Mouse (Mus musculus) heart, embryonic 13.5 days (tissue): ENCODE measurements around the gene Cfb. TPM values are rescaled to one million over a fixed set of nuclear protein-coding genes. Genes with fewer than 3 reads are reported as not detected.
"Not testable (repeated sequence)": the region's sequence is repeated elsewhere in the genome, so short reads cannot be mapped to it uniquely, and the experiment has no call there.

ENCODE experiments used
- ATAC-seq: fragments of 200-750 bp; cut with Nextera tagmentation; 2 replicates; pipeline ENCODE4 v1.8.0; 2017; ENCODE audit warnings: moderate TSS enrichment; ENCODE audit not compliant: insufficient number of reproducible peaks, low FRiP score, low TSS enrichment; ENCODE audit errors: extremely low read depth
- H3K27ac ChIP-seq: fragments of 300-500 bp; sonication (generic); replicated peaks from 2 replicates; pipeline ENCODE4 v1.5.1; 2015; ENCODE audit warnings: moderate library complexity, mild to moderate bottlenecking, inconsistent platforms
- H3K27me3 ChIP-seq: fragments of 300-500 bp; sonication (generic); replicated peaks from 2 replicates; pipeline ENCODE4 v1.6.1; 2015; ENCODE audit warnings: mild to moderate bottlenecking, inconsistent platforms
- H3K36me3 ChIP-seq: fragments of 300-500 bp; sonication (generic); 2 replicates; pipeline ENCODE4 v1.6.1; 2015; ENCODE audit warnings: mild to moderate bottlenecking, inconsistent platforms
- H3K4me1 ChIP-seq: fragments of 300-500 bp; sonication (generic); 2 replicates; pipeline ENCODE4 v1.6.1; 2015; ENCODE audit warnings: inconsistent platforms
- H3K4me2 ChIP-seq: fragments of 300-500 bp; sonication (generic); 2 replicates; pipeline ENCODE4 v1.6.1; 2015; ENCODE audit warnings: inconsistent platforms, mild to moderate bottlenecking, moderate library complexity
- H3K4me3 ChIP-seq: fragments of 300-500 bp; sonication (generic); 2 replicates; pipeline ENCODE4 v1.5.1; 2015; ENCODE audit warnings: moderate library complexity, mild to moderate bottlenecking, inconsistent platforms
- H3K9ac ChIP-seq: fragments of 300-500 bp; sonication (generic); 2 replicates; pipeline ENCODE4 v1.6.1; 2015; ENCODE audit warnings: inconsistent platforms, mild to moderate bottlenecking, moderate library complexity
- H3K9me3 ChIP-seq: fragments of 300-500 bp; sonication (generic); 2 replicates; pipeline ENCODE4 v1.6.1; 2016; ENCODE audit warnings: inconsistent platforms
- WGBS: fragments of 180-500 bp; shearing (Covaris S2); methylation state at CpG from one replicate; pipeline ENCODE4 v1.1.7; 2015; ENCODE audit warnings: mixed read lengths; 5-methylcytosine and 5-hydroxymethylcytosine counted together
- microRNA-seq: library from miRNA; unstranded; fragments of <30 nt; microRNA quantifications from one replicate; pipeline ENCODE4, GENCODE M21; 2016
- polyA plus RNA-seq: library from polyadenylated mRNA; unstranded; fragments of >200 nt; fragmentation: Nextera tagmentation; extraction: Ambion mirVana; gene quantifications from 2 replicates; pipeline ENCODE4 v1.2.1, GENCODE M21; 2015

The Cfb gene
- polyA plus RNA-seq, 1 experiment from 2014 or later: 2.3 TPM

DNA sequence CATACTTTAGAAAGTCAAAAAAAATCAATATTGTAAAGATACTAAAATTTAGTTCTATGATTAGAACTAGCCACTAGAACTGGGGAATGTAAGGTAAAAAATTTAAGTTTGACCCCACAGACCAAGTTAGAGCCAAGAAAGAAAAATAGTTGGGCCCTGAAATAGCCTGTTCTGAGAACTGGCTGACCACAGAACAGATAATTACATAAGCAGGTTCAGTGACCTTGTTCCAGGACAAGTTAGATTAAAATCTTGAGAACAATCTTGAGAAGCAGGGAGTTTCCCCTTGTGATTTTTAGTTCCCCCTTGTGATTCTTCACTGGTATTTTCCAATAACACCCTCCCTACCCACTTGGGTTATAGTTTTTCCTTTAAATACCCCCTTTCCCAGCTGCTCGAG lies 31.5 kb downstream of the Cfb start:
- not testable (repeated sequence) for H3K9ac ChIP-seq, H3K27me3 ChIP-seq, ATAC-seq, H3K4me2 ChIP-seq, H3K27ac ChIP-seq, H3K4me3 ChIP-seq, H3K4me1 ChIP-seq, H3K9me3 ChIP-seq
- WGBS: 95% methylated on average over 1 of the region's 1 CpGs
- H3K36me3 ChIP-seq: peaks cover 90% of the 10 kb centered on the region

DNA sequence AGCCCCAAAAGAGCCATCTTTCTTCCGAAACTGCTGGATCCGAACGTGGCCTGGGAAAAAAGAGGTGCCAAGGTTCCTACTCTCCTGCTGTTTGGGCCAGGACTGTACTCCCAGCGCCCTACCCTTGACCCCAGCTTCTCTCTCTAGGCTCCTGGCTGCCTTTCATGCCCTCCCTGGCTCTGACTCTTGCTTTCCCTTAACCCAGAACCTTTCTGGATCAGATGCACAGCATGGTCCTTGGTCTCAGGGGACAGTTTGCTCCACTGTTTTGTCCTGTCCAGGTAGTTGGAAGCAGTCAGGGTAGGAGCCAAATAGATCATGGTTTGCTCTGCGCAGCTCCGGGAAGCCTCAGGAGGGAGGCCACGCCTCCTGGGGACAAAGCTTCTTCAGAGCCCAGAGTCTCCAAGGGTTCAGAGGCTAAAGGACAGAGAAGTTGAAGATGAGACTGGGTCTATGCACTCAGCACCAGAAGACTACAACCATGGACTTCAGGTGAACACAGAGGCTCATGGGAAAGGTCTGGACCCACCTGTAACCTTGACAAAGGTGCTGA lies 47.4 kb downstream of the Cfb start:
- H3K36me3 ChIP-seq: no peaks in the 10 kb centered on the region
- no peak overlapping the region for H3K4me2 ChIP-seq
- H3K27ac ChIP-seq: no peak overlapping the region
- H3K4me3 ChIP-seq: no peak overlapping the region
- H3K9ac ChIP-seq: no peak overlapping the region
- no peaks in the 10 kb centered on the region for H3K9me3 ChIP-seq
- no peaks in the 10 kb centered on the region for H3K4me1 ChIP-seq
- ATAC-seq: no peak
- 68% methylated on average over 7 of the region's 7 CpGs for WGBS
- peaks cover 4% of the 10 kb centered on the region; the same call in 1 of the 2 replicates for H3K27me3 ChIP-seq

DNA sequence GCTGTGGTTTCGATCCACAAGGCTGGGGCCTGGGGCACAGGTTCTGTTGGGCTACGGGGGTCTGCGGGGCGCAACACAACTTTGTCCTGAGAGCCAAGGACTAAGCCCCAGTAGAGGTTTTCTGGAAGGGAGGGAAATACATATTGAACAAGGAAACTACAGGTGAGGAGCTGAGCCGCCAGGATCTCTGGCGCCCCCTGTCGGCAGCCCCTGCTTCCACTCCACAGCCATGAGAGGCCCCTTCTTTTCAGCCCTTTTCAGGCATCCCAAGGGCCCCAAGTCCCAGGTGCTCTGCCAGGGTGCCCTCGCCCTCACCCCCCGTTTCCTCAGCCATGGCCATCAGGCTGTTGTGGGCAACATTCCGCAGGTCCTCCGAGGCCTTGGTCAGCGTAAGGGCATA lies 48.6 kb downstream of the Cfb start:
- not testable (repeated sequence) for H3K4me2 ChIP-seq, H3K9ac ChIP-seq, H3K27me3 ChIP-seq, H3K4me1 ChIP-seq, H3K4me3 ChIP-seq, H3K36me3 ChIP-seq, H3K9me3 ChIP-seq, H3K27ac ChIP-seq, ATAC-seq
- WGBS: 48% methylated on average over 12 of the region's 12 CpGs

DNA sequence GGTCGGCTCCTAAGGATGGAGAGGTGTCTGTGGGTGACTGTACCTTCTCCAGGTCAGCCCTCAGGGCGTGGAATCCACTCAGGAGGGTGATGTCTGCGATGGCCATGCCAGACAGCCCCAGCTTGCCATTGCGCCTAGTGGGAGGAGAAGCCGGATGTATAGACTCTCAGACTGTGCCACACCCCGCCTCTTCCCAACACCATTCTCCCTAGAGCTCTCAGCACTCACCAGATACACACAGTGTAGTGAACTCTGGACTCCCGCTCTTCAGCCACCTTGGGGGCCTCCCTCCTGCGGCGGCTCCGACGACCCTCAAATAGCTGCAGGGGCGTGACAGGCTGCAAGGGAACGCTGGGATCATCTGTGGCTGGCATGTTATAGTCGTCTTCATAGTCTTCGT lies 51.0 kb downstream of the Cfb start:
- no peaks in the 10 kb centered on the region for H3K9me3 ChIP-seq
- no peak overlapping the region for H3K4me3 ChIP-seq
- no peaks in the 10 kb centered on the region for H3K4me1 ChIP-seq
- ATAC-seq: no peak
- H3K4me2 ChIP-seq: no peak overlapping the region
- no peak overlapping the region for H3K9ac ChIP-seq
- H3K27ac ChIP-seq: no peak overlapping the region
- no peaks in the 10 kb centered on the region for H3K36me3 ChIP-seq
- peaks cover 4% of the 10 kb centered on the region; the same call in 1 of the 2 replicates for H3K27me3 ChIP-seq
- 64% methylated on average over 15 of the region's 15 CpGs for WGBS

DNA sequence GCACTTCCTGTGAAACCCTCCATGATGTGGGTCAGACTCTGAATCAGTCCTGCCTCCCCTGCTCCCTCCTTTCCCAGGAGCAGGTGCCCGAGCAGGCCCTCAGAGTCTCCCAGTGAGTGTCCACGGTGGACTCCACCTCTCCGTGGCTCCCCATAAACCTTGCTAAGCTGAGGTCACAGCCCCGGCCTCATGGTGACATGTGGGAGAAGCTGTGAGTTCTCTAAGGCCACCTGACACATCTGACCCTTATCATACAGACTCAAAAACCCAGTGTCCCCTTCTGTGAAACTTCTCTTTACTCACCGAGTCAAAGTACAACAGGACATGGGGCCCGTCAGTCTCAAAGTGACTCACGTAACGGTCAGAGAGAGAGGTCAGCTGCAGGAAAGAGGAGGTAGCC lies 51.5 kb downstream of the Cfb start:
- H3K27ac ChIP-seq, H3K27me3 ChIP-seq, H3K4me3 ChIP-seq, H3K4me2 ChIP-seq, H3K4me1 ChIP-seq, ATAC-seq, H3K9ac ChIP-seq, H3K9me3 ChIP-seq, H3K36me3 ChIP-seq: not testable (repeated sequence)
- WGBS: 69% methylated on average over 8 of the region's 8 CpGs

DNA sequence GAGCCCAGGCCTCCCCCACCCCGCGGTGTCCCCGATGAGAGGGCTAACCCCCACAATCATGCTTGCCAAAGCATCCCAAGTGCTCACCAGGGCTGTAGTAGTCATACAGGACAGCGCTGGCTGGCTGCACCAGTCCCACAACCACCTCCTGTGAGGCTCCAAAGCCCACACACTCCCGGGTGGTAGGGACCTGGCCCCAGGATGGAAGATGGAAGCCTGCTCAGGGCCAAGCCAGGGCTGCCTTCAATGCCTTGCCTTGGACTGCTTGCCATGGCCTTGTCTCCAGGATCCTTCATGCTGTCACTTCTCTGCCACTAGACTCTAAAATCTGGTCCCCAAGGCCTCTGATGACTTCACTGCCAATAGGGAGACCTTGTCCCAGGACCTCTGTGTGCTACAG lies 51.9 kb downstream of the Cfb start:
- not testable (repeated sequence) for H3K27me3 ChIP-seq, H3K4me2 ChIP-seq, H3K4me3 ChIP-seq, ATAC-seq, H3K4me1 ChIP-seq, H3K9me3 ChIP-seq, H3K27ac ChIP-seq, H3K9ac ChIP-seq, H3K36me3 ChIP-seq
- 83% methylated on average over 5 of the region's 5 CpGs for WGBS

DNA sequence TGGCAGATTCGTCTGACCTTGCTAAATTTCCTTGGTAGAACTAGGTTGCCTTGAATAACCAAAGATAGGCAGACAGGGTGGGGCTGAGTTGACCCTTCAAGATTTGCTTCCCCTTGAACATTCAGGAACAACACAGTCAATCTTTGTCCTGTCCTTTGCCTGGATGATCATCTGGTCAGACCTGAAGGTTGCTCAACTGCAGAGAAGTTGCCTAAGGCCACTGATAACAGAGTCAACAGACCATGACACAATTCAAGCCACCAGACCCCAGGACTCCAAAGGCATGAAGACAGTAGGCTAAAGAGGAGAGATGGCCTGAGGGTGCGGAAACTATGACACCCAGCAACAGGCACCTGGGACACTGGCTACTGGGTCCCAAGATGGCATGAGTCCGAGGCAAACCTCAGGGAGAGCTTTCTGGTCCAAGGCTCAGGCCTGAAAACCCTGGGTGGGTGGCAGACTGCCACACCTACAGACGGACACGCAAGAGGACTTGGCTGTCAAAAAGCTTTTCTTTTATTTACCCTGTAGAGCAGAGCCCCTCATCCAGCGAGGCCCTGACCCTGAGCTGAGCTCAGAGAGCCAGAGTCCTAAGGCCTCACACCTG lies 53.6 kb downstream of the Cfb start:
- peaks cover 5% of the 10 kb centered on the region for H3K9me3 ChIP-seq
- 72% methylated on average over 6 of the region's 6 CpGs for WGBS
- no peak overlapping the region for H3K4me2 ChIP-seq
- H3K27me3 ChIP-seq: peaks cover 4% of the 10 kb centered on the region; the same call in 1 of the 2 replicates
- no peak for ATAC-seq
- H3K27ac ChIP-seq: no peak overlapping the region
- no peaks in the 10 kb centered on the region for H3K36me3 ChIP-seq
- no peaks in the 10 kb centered on the region for H3K4me1 ChIP-seq
- H3K9ac ChIP-seq: no peak overlapping the region
- no peak overlapping the region for H3K4me3 ChIP-seq

DNA sequence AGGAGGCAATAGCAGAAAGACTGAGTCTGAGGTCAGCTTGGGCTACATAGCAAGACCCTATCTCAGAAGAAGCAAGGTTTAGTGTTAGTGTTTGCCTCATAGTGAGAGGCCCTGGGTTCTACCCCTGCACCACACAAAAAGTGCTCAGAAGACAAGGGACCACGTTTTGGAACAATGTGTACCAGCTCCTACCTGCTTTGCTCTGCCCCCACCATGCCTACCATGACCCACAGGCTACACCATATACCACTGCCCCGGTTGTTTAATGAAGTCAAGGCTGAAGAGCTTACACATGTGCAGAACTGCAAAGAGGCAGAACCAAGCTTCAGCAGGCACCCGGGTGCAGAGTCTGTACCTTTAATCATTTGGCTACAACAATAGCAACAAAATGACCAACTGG lies 55.1 kb downstream of the Cfb start:
- no peak overlapping the region for H3K4me3 ChIP-seq
- no peaks in the 10 kb centered on the region for H3K27me3 ChIP-seq
- H3K4me2 ChIP-seq: no peak overlapping the region
- no peak overlapping the region for H3K9ac ChIP-seq
- no peak overlapping the region for H3K27ac ChIP-seq
- H3K9me3 ChIP-seq: peaks cover 5% of the 10 kb centered on the region
- no peaks in the 10 kb centered on the region for H3K36me3 ChIP-seq
- H3K4me1 ChIP-seq: no peaks in the 10 kb centered on the region
- WGBS: 61% methylated on average over 3 of the region's 3 CpGs
- no peak for ATAC-seq

Small RNA genes lying within 50 kb of the gene (microRNA-seq; reads per million reads assigned to microRNA genes)
- gene Mir6970 (0.61 reads per million), gene Mir6971 (1.2 reads per million), gene Mir6972 (not detected)

Other genes starting within 250 kb of the Cfb start
- gene Egfl8, start 246.5 kb downstream of the Cfb start, polyA plus RNA-seq: 1.0 and 1.2 TPM in 2 replicates
- 26.1 and 27.6 TPM in 2 replicates for gene Ppt2, start 234.0 kb downstream of the Cfb start, polyA plus RNA-seq
- gene Prrt1, start 233.0 kb downstream of the Cfb start, polyA plus RNA-seq: 0.15 and 0.31 TPM in 2 replicates
- 10.4 and 10.7 TPM in 2 replicates for gene Fkbpl, start 217.8 kb downstream of the Cfb start, polyA plus RNA-seq
- gene Atf6b, start 215.4 kb downstream of the Cfb start, polyA plus RNA-seq: 56.1 and 56.2 TPM in 2 replicates
- gene Tnxb, start 192.0 kb downstream of the Cfb start, polyA plus RNA-seq: 1.3 and 1.4 TPM in 2 replicates
- 0.11 and 0.21 TPM in 2 replicates for gene C4b, start 118.6 kb downstream of the Cfb start, polyA plus RNA-seq
- not detected in 2 replicates for gene Cyp21a1, start 58.0 kb downstream of the Cfb start, polyA plus RNA-seq
- 17.4 and 18.3 TPM in 2 replicates for gene Stk19, start 25.6 kb downstream of the Cfb start, polyA plus RNA-seq
- gene Dxo, start 25.5 kb downstream of the Cfb start, polyA plus RNA-seq: 32.3 and 34.9 TPM in 2 replicates
- 27.3 and 30.6 TPM in 2 replicates for gene Skiv2l, start 12.3 kb downstream of the Cfb start, polyA plus RNA-seq
- gene Nelfe, start 12.1 kb downstream of the Cfb start, polyA plus RNA-seq: 68.5 and 70.9 TPM in 2 replicates
- gene Zbtb12, start 17.0 kb upstream of the Cfb start, polyA plus RNA-seq: 1.5 and 2.0 TPM in 2 replicates
- gene Gm20547, start 19.5 kb upstream of the Cfb start, polyA plus RNA-seq: not detected in 2 replicates
- 0.84 and 1.9 TPM in 2 replicates for gene C2, start 35.7 kb upstream of the Cfb start, polyA plus RNA-seq
- 38.8 and 42.4 TPM in 2 replicates for gene Ehmt2, start 36.0 kb upstream of the Cfb start, polyA plus RNA-seq
- gene Slc44a4, start 51.9 kb upstream of the Cfb start, polyA plus RNA-seq: 0.15 TPM in 1 of 2 replicates, not detected in the other
- 18.1 and 19.2 TPM in 2 replicates for gene Neu1, start 68.7 kb upstream of the Cfb start, polyA plus RNA-seq
- gene Hspa1b, start 96.7 kb upstream of the Cfb start, polyA plus RNA-seq: 0.19 and 0.20 TPM in 2 replicates
- not detected in 2 replicates for gene Gm20481, start 107.4 kb upstream of the Cfb start, polyA plus RNA-seq
- 3.9 TPM in 2 replicates for gene Hspa1a, start 109.6 kb upstream of the Cfb start, polyA plus RNA-seq
- gene Hspa1l, start 110.2 kb upstream of the Cfb start, polyA plus RNA-seq: 2.1 and 2.2 TPM in 2 replicates
- 145 and 153 TPM in 2 replicates for gene Lsm2, start 119.3 kb upstream of the Cfb start, polyA plus RNA-seq
- 59.9 and 63.0 TPM in 2 replicates for gene Vars, start 138.5 kb upstream of the Cfb start, polyA plus RNA-seq
- 0.45 and 0.52 TPM in 2 replicates for gene Vwa7, start 154.1 kb upstream of the Cfb start, polyA plus RNA-seq
- 3.2 and 4.2 TPM in 2 replicates for gene Sapcd1, start 165.5 kb upstream of the Cfb start, polyA plus RNA-seq
- gene Msh5, start 184.2 kb upstream of the Cfb start, polyA plus RNA-seq: 4.0 and 4.1 TPM in 2 replicates
- 351 and 389 TPM in 2 replicates for gene Clic1, start 187.4 kb upstream of the Cfb start, polyA plus RNA-seq
- gene Ddah2, start 196.5 kb upstream of the Cfb start, polyA plus RNA-seq: 194 and 207 TPM in 2 replicates
- not detected in 2 replicates for gene Ly6g6c, start 202.9 kb upstream of the Cfb start, polyA plus RNA-seq
- gene Mpig6b, start 203.7 kb upstream of the Cfb start, polyA plus RNA-seq: 0.92 and 1.4 TPM in 2 replicates
- gene Ly6g6e, start 214.4 kb upstream of the Cfb start, polyA plus RNA-seq: 0.36 and 0.62 TPM in 2 replicates
- gene Ly6g6d, start 215.5 kb upstream of the Cfb start, polyA plus RNA-seq: 1.7 and 1.9 TPM in 2 replicates
- 0.73 and 1.0 TPM in 2 replicates for gene Ly6g6f, start 223.1 kb upstream of the Cfb start, polyA plus RNA-seq
- gene Abhd16a, start 226.7 kb upstream of the Cfb start, polyA plus RNA-seq: 67.0 and 69.5 TPM in 2 replicates
- gene Ly6g5c, start 245.8 kb upstream of the Cfb start, polyA plus RNA-seq: not detected in 2 replicates